Mouse (Mus musculus) gonadal fat pad, adult 2 months (tissue): ENCODE results near the gene Cd82. TPM values are rescaled to one million over a fixed set of nuclear protein-coding genes. Genes with fewer than 3 reads are reported as not detected.

Experiments used
- DNase-seq: peaks from one replicate; pipeline ENCODE4 v3.0.0-alpha.2; 2012; ENCODE audit warnings: low read depth
- polyA plus RNA-seq: library from polyadenylated mRNA; depleted of rRNA; stranded (reverse); fragments of >200 nt; gene quantifications from 2 replicates; pipeline ENCODE4 v1.2.3, GENCODE M21; 2012

Gene Cd82
- polyA plus RNA-seq, 1 experiment, result 160 TPM

DNA sequence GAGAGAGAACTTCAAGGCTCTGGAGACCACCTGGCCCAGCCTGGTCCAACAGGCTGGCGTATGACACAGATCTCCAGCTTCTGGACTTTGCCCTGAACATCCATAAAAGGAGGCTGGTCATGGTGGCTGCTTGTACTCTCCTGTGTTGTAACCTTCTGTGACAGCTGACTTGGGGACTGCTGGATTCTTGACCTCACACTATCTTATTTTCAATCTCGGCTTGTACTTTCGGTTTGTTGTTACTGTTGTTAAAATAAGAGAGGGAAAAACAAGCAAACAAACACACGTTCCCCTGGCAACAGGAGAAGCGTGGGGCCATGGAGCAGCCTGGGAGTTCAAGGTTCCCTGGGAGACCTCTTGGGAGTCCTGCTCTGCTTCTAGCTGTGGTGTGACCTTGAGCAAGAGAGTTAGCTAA, 17.7 kb downstream of the Cd82 start:
- no peak for DNase-seq

DNA sequence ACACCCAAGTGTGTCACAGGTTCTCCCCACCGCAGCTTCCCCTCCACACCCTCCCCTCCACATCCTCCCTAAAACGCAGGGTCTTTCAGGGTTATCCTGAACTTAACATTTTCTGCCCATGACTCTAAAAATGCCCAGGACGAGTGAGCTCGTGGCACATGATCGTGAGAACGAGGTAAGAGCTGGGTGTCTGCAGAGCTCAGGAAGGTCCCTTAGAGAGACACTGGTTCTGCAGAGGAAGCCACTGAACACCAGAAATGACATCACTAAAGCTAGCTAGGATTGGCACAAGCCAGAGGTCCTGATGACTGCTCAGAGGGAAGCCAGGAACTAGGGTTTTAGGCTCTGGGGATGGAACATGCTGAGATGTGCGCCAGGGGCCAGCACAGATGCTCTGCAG, 18.7 kb downstream of the Cd82 start:
- no peak for DNase-seq

GRCm38 (mm10) chr2:93443106-93443505, 19.8 kb downstream of the Cd82 start:
- no peak for DNase-seq

GRCm38 (mm10) chr2:93439812-93440559, 23.0 kb downstream of the Cd82 start:
- peak; percentile 69 for DNase-seq

DNA sequence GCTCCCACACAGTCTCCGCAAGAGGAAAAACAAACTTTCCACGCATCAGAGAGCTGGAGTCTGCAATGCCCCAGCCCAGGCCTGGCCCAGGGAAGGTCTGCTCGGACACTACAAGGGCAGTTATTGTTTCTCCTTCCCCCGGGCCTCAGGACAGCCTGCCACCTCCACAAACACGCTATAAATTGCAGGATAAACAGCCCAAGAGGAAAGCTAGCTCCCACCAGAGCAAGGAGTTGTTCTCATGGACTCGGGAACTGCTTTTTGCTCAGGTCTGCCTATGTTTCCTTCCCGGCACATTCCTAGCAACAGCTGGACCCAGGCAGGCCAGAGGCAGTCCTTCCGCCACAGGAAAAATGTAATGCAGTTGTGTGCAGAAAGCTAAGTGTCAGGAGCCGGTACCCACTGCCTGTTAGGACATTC, 23.6 kb downstream of the Cd82 start:
- no peak for DNase-seq

- DNase-seq, result no peak
Measured at GRCm38 (mm10) chr2:93438335-93438734, 24.6 kb downstream of the Cd82 start.

- no peak for DNase-seq
Measured at GRCm38 (mm10) chr2:93435577-93435976, 27.4 kb downstream of the Cd82 start.

DNA sequence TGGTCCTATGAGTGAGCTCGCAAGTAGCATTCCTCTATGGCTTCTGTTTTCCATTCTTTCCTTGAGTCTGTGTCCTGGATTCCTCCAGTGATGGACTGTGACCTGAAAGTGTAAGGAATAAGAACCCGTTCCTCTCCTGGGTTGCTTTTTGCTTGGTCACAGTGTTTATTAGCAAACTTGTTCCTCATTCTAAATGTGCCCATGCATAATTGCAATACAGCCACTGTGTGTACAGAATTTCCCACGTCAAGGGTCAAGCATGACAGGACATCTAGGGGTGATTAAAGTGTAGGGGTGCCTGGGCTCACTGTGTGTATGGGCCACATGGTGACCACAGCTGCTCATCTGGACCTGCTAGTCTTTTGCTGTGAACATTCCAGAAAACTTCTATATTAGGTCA, 28.0 kb downstream of the Cd82 start:
- DNase-seq, result no peak

GRCm38 (mm10) chr2:93433543-93433942, 29.4 kb downstream of the Cd82 start:
- no peak for DNase-seq

DNA sequence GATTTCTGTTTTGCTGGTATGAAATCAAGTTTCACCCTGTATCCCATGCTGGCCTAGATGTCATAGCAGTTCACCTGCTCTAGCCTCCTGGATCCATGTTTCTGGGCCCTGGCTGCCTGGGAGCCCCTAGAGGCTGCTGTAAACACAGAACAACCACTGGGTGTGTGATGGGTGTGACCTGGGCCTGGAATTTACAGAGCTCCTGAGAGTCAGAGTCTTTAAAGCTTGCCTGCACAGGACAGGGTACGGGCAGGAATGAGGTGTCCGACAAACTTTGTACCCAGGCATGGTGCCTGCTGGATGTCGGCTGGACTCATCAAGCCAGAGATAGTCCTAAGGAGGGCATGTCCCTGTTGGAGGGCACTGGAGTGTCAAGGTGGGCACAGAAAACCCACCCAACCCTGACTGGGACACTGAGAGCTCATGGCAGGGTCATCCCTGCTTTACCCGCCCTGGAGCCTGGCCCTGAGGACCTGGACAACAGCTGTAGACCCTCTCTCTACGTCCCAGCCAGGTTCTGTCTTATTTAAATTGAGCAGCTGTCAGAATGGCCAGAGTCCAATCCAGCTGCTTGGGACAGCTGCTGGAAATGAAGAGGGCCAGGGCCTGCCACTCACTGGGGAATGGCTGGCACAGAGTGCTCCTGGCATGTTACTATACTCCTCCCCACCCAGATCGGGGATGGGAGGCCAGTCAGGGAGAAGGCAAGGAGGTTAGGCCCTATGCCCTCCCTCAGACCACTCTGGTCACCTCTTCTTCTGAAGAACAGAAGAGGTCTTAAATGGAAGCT, 30.1 kb downstream of the Cd82 start:
- DNase-seq, result no peak

- no peak for DNase-seq
Measured at GRCm38 (mm10) chr2:93431575-93432325, 31.2 kb downstream of the Cd82 start.

- DNase-seq, result no peak
Measured at GRCm38 (mm10) chr2:93430993-93431392, 31.9 kb downstream of the Cd82 start.

DNA sequence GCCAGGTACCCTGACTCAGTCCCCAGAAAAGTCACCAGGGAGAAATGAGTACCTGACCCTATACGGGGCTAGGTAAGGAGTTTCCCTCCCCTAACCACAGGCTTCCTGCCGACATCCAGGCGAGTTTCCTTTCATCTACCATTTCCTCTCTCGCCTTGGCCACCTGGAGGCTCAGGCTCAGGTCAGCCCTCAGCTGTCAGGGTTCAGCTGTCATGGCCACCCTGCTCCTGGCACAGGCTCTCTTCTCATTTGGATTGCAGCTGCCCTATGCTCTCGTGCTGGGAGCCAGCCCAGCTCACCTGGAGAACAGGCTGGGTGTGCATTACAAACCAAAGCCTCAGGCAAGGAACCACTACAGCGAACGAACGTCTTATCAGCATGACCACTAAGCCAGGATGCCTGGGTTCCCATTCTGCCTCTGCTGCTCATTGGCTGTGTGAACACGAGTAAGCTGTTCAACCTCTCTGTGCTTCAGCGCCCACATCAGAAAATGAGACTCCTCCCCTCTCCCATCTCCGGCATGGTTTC, 34.9 kb downstream of the Cd82 start:
- DNase-seq, result no peak

DNA sequence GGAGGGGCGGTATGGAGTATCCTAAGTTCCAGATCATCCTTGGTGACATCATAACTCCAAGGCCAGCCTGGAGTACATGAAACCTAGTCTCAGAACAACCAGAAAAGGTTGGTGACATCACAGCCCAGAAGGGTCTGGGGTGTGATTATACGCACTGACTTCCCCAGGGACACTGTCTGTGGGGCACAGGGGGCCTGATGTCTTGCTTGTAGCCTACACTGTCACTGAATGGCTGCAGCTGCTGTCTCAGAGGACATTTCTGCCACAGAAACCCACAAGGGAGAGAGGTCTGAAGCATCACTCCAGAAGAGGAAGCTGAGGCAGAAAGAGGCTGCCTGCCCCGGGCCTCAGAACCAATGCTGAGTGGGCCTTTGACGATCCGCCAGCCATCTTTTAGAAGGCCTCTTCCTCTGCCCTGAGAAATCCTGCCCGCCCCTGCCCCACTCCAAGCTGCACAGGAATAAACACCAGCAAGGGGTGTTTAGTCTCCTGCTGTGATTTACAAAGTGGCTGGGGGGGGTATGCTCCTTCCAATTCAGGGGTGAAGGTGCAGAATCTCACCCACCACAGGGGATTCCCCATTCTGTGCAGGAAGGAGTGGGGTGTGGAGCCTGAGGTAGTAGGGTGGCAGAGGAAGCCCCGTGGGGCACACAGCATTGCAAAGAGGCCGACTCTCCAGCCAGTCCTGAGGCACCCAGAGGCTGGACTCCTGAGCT, 35.8 kb downstream of the Cd82 start:
- DNase-seq, result no peak

- DNase-seq, result no peak
Measured at GRCm38 (mm10) chr2:93425810-93426209, 37.1 kb downstream of the Cd82 start.

DNA sequence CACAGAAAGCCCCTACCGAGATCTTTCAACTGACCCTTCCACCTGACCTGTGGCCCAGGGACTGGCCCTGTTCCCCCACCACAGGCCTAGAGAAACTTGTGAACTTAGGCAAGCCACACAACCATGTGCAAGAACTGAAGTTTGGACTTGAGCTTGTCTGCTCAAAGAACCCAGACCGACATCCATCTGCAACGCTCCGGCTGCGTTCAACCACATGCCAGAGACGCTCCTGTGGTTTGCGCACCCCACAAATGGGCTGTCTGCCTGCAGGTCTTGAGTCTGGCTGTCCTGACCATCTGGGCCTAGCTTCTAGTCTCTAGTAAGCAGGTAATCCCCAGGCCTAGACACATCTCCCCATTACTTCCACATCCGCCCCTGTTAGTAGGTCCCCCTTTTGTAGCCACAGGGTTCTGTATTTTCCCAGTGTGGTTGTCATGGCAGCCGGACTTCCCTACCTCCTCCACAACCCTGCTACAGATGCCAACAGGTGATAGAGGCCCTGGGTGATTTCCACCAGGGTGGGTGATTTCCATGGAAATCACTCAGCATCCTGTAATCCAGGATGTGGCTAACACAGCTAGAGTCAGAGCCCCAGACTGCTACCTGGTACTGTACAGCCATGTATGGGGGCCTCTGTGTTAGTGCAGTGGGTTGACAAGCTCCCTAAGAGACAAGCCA, 38.5 kb downstream of the Cd82 start:
- DNase-seq, result no peak

- DNase-seq, result no peak
Measured at GRCm38 (mm10) chr2:93421320-93421719, 41.6 kb downstream of the Cd82 start.

GRCm38 (mm10) chr2:93419971-93420370, 43.0 kb downstream of the Cd82 start:
- DNase-seq, result no peak

DNA sequence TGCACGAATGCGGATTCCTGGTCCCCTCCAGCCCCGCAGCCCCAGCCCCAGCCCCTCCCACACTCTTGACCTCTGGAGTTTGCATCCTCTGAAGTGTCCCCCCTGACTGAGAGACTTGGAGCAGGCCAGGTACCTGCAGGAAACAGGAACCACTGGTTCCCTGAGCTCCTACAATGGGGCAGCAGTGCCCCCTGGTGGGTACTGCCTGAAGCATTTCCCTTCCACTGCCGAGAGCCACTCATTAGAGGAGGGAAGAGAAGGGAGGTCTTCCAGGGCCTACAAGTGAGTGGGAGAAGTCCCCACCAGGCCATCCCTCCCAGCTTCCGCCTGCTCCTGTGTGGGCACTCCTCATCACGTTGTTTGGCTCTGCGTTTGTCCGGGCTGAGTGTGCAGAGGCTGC, 44.5 kb downstream of the Cd82 start:
- no peak for DNase-seq

GRCm38 (mm10) chr2:93416874-93417709, 45.8 kb downstream of the Cd82 start:
- DNase-seq, result no peak
